Mouse (Mus musculus): ENCODE results near the gene Amd1.
"Not testable (repeated sequence)": the region's sequence is repeated elsewhere in the genome, so short reads cannot be mapped to it uniquely, and the experiment has no call there.

Gene Amd1

DNA sequence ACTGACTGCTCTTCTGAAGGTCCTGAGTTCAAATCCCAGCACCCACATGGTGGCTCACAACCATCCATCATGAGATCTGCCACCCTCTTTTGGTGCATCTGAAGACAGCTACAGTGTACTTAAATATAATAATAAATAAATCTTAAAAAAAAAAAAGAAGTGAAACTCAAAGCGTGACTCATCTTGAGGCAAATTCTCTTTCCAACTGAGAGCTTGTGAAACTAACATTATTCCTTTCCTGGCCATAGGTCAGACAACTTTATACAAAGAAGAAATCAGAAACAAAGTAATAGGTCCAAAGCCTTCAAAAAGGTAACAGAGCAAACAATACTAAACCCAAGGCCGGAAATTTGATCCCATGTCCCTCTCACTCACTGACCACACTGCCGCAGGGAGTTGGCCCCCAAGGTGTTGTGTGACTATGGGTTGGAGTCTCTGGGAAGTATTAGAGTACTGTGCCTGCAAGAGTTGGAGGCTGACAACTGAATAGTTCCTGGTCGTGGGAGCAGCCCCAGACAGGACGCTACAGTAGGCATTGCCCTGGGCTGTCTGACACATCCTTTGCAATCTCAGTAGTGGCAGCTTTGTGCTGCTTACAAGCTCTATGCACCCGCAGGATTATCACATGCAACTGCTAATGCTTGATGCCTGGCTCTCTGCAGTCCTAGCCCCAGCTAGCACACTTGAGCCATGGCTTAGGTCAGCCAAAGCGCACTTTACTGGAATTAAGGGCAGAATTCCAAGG lies 15.0 kb upstream of the Amd1 start:
- DNase-seq (ENCODE audit: low read depth, low spot score), result peak; percentile 44
- H3K27me3 ChIP-seq (ENCODE audit: control insufficient read depth, insufficient read depth, low read length, poor library complexity, severe bottlenecking), result no peaks in the 10 kb centered on the region
- H3K36me3 ChIP-seq (ENCODE audit: control insufficient read depth, insufficient read depth, low read length, poor library complexity, severe bottlenecking), result no peaks in the 10 kb centered on the region

DNA sequence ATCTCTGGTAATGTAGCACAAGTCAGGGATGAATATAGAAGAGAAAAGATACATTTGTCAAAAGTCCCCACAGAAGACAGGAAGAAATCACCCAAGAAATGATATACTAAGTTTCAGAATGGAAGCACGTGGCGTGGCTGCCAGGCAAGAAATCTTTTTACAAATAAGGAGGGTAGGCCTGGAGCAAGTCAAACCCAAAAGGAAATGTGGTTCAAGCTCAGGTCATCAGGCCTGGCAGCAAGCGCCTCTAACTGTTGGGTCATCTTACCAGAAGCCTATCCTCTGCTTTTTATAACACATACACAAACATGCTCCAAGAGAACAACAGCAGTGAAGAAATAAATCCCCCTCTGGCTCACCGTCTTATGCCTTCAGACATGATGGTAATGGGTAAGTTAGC lies 10.8 kb upstream of the Amd1 start:
- Histone ChIP-seq H3K36me3 (ENCODE audit: control insufficient read depth, insufficient read depth, low read length, poor library complexity, severe bottlenecking) (no peaks in the 10 kb centered on the region), H3K27me3 (ENCODE audit: control insufficient read depth, insufficient read depth, low read length, poor library complexity, severe bottlenecking) (no peaks in the 10 kb centered on the region)
- no peak for DNase-seq (ENCODE audit: low read depth, low spot score)

DNA sequence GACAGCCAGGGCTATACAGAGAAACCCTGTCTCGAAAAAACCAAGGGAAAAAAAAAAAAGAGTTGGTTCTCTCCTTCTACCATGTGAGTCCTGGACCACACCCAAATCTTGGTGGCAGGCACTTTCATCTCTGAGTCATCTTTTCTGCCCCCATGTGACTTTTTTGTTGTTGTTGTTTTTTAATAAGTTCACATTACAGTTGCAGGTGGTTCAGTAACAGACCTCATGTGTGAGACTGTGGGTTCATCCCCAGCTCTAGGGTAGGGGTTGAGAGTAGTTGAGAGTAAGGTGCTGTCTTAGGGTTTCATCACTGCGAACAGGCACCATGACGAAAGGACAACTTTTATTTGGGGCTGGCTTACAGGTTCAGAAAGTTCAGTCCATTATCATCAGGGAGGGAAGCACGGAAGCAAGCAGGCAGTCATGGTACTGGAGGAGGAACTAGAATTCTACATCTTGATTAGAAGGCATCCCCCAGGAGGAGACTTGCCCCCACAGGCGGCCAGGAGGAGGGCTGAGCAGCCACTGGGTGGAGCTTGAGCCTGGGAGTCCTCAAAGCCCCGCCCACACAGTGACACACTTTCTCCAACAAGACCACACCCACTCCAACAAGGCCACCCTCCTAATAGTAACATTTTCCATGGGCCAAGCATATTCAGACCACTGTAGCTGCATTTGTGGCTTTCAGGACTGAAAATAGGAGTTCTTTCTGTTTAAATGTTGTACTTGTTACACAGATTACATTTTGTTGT lies 8.1 kb upstream of the Amd1 start:
- DNase-seq (ENCODE audit: low read depth, low spot score), result peak; percentile 68
- no peaks in the 10 kb centered on the region for H3K27me3 ChIP-seq (ENCODE audit: control insufficient read depth, insufficient read depth, low read length, poor library complexity, severe bottlenecking)

DNA sequence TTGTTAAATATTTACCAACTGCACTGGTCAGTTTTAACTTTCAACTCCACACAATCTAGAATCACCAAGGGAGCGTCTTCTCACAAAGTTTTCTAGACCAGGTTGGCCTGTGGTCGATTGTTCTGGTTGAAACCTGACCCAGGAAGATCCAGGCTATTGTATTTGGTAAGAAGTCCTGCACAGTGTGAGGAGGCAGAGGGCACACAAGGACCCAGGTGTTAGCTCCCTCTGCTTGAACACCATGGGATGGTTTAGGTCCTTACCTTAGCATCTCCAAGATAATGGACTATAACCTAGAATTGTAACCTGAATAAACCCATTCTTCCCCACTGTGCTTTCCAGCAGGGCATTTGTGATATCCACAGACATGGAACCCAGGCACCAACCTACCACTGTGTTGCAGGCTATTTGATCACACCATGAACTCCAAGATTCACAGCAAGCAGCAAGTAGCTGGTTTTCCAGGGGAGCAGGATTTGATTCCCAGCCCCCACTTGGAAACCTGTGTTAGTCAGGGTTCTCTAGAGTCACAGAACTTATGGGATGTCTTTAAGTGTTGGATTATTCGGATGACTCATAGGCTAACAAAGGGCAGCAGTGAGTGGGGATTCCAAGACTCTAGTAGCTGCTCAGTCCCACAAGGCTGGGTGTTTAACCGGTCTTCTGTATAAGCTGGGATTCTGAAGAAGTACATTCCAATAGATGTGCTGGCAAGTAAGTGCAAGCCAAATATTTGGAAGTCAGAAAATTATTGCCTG lies 6.0 kb upstream of the Amd1 start:
- Histone ChIP-seq H3K36me3 (ENCODE audit: control insufficient read depth, insufficient read depth, low read length, poor library complexity, severe bottlenecking) (no peaks in the 10 kb centered on the region), H3K27me3 (ENCODE audit: control insufficient read depth, insufficient read depth, low read length, poor library complexity, severe bottlenecking) (no peaks in the 10 kb centered on the region)
- no peak for DNase-seq (ENCODE audit: low read depth, low spot score)

More for the DNA sequence above, 8.1 kb upstream of the Amd1 start:
- H3K36me3 ChIP-seq (ENCODE audit: control insufficient read depth, insufficient read depth, low read length, poor library complexity, severe bottlenecking), result no peaks in the 10 kb centered on the region

DNA sequence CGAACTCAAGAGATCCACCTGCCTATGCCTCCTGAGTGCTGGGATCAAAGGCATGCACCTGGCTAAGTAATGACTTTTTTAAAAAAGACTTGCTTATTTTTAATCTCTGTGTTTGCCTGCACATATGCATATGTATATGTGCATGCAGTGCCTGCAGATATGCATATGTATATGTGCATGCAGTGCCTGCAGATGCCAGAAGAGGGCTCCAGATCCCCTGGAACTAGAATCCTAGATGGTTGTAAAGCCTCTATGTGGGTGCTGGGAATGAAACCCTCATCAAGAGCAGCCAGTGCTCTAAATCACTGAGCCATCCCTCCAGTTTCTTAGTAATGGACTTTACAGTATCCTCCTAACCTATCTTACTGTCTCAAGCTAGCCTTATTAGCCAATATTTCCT lies 4.0 kb upstream of the Amd1 start:
- no peaks in the 10 kb centered on the region for H3K36me3 ChIP-seq (ENCODE audit: control insufficient read depth, insufficient read depth, low read length, poor library complexity, severe bottlenecking)
- DNase-seq (ENCODE audit: low read depth, low spot score), result peak; percentile 28
- no peaks in the 10 kb centered on the region for H3K27me3 ChIP-seq (ENCODE audit: control insufficient read depth, insufficient read depth, low read length, poor library complexity, severe bottlenecking)

DNA sequence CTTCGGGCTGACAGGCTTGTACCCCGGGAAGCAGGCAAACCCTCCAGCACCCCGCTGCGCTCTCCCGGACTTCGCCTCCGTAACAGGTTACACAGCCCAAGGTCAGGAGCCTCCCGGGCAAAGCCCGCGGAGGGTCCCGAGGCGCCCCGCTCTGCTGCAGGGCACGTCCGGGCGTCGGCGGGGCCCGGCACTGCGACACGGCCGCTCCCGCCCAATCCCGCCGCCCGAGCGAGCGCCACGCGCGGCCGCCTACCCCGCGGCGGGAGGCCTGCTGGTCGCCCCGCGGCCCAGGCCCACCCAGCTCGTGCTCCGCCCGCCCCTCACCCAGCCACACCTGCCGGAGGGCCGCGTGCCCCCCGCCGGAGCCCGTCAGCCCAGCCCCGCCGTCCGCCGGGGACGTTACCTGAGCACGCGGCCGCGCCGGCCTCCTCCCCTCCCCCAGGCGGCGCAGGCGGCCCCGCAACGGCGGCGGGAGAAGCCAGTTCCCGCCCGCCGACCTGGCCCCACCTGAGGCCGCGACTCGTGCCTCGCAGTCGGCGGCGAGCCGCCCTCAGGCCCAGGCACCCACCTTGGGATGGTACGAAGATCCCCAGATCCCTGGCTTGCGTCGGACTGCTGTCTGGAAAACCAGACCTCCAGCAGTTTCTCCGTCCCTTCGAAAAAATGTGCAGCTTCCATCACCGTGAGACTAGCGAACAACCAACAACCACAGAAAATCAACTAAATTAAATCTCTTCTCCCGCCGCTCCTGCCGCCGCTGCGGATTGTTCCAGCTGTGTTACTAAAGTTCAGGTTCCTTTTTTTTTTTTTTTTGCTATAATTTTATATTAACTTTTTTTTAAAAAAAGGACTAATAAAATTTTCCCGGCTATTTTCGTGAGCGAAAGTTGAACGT lies 558 bp downstream of the Amd1 start:
- peak; percentile 60 for DNase-seq (ENCODE audit: low read depth, low spot score)
- H3K27me3 ChIP-seq (ENCODE audit: control insufficient read depth, insufficient read depth, low read length, poor library complexity, severe bottlenecking); H3K36me3 ChIP-seq (ENCODE audit: control insufficient read depth, insufficient read depth, low read length, poor library complexity, severe bottlenecking): not testable (repeated sequence)

DNA sequence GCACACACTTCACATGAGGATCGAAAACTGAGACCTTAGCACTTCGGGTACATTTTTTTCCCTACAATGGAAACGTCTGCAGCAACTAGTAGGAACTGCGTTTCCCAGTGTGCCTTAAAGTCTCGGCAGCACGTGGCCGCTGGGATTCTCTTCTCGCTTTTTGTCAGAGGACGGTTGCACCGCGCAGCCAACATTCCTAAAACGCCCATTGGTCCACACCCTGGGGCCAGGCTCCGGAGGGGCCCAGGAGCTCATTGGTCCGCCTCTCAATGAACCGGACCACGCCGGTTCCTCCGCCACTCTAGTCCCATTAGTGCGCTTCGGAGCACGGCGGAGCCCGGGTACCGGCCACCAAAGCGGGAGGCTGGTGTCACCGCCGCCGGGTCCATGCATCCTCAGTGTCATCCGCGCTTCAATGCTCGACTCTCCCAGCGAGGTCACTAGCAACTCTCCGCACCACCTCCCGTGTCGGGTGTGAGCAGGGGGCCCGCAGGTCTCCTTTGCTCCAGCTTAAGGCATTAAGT lies 1.3 kb downstream of the Amd1 start:
- no peaks in the 10 kb centered on the region for H3K27me3 ChIP-seq (ENCODE audit: control insufficient read depth, insufficient read depth, low read length, poor library complexity, severe bottlenecking)
- peak; percentile 52 for DNase-seq (ENCODE audit: low read depth, low spot score)
- no peaks in the 10 kb centered on the region for H3K36me3 ChIP-seq (ENCODE audit: control insufficient read depth, insufficient read depth, low read length, poor library complexity, severe bottlenecking)

DNA sequence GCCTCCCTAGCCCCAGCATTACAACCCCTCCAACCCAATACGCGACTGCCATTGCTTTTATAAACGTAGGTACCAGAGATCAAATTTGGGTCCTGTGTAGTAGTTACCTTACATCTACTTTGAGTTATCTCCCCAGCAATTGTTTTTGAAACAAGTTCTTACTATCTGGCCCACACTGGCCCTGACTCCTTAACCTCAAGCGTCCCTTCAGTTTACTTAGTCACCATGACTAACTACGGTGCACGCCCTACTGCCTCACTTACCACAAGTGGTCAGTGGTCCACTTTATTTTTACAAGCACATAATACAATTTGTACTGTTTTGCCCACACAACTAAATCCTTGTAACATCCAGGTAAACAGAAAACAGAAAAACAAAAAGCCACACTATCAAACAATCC lies 9.3 kb downstream of the Amd1 start:
- H3K36me3 ChIP-seq (ENCODE audit: control insufficient read depth, insufficient read depth, low read length, poor library complexity, severe bottlenecking), result peaks cover 21% of the 10 kb centered on the region
- no peak for DNase-seq (ENCODE audit: low read depth, low spot score)
- H3K27me3 ChIP-seq (ENCODE audit: control insufficient read depth, insufficient read depth, low read length, poor library complexity, severe bottlenecking), result no peaks in the 10 kb centered on the region

DNA sequence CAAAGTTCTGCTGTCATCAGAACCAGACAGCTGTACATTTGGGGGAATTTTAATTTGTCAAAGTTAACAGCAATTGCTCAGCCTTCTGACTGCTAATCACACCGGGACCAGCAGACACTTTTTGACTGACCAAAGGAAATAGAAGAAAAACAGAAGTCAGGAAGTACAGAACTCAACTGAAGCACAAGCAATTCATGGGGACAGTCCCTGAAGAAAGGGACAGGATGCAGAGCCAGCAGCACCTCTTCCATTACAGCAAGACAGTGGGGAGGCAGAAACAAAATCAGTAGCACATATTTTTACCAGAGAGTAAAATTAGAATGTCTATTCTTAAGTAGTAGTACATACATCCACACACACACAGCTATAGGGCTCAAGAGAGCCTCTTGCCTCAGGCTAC lies 15.2 kb downstream of the Amd1 start:
- peak; percentile 23 for DNase-seq (ENCODE audit: low read depth, low spot score)
- no peaks in the 10 kb centered on the region for H3K27me3 ChIP-seq (ENCODE audit: control insufficient read depth, insufficient read depth, low read length, poor library complexity, severe bottlenecking)
- peaks cover 10% of the 10 kb centered on the region for H3K36me3 ChIP-seq (ENCODE audit: control insufficient read depth, insufficient read depth, low read length, poor library complexity, severe bottlenecking)

DNA sequence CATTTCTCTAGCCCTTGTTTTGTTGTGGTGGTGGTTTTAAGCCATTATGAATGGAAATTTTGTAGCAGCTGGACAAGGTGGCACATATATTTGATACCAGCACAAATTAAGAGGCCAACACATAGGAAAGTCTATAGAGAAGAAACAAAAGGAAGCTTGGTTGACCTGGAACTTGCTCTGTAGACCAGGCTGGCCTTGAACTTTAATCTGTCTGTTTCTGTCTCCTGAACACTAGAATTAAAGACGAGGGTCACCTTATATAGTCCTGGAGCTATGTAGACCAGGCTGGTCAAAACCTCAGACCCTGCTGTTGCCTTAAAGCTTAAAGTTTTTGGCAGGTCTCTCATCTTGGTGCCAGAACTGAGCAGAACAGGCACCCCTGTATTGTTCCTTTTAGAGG lies 16.4 kb downstream of the Amd1 start:
- Histone ChIP-seq H3K27me3 (ENCODE audit: control insufficient read depth, insufficient read depth, low read length, poor library complexity, severe bottlenecking) (no peaks in the 10 kb centered on the region), H3K36me3 (ENCODE audit: control insufficient read depth, insufficient read depth, low read length, poor library complexity, severe bottlenecking) (peaks cover 4% of the 10 kb centered on the region)
- DNase-seq (ENCODE audit: low read depth, low spot score), result no peak

DNA sequence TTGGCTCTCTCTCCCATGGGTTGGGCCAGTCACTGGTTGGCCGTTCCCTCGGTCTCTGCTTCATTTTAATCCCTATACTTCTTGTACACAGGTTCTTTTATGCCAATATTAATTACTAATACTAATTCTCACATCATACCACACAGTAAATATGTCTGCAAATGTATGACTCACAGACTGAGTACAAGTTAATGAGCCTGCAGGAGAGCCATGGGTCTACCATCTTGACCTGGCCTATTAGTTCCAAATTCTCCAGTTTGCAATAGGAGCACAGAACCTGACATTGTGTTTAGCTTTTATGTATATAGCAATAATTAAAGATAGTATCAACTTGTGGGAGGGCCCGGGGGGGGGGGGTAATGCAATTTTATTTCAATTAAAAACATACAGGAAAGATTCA lies 17.0 kb downstream of the Amd1 start:
- no peaks in the 10 kb centered on the region for H3K27me3 ChIP-seq (ENCODE audit: control insufficient read depth, insufficient read depth, low read length, poor library complexity, severe bottlenecking)
- DNase-seq (ENCODE audit: low read depth, low spot score), result no peak
- H3K36me3 ChIP-seq (ENCODE audit: control insufficient read depth, insufficient read depth, low read length, poor library complexity, severe bottlenecking), result peaks cover 2% of the 10 kb centered on the region; the same call in 1 of the 2 replicates

DNA sequence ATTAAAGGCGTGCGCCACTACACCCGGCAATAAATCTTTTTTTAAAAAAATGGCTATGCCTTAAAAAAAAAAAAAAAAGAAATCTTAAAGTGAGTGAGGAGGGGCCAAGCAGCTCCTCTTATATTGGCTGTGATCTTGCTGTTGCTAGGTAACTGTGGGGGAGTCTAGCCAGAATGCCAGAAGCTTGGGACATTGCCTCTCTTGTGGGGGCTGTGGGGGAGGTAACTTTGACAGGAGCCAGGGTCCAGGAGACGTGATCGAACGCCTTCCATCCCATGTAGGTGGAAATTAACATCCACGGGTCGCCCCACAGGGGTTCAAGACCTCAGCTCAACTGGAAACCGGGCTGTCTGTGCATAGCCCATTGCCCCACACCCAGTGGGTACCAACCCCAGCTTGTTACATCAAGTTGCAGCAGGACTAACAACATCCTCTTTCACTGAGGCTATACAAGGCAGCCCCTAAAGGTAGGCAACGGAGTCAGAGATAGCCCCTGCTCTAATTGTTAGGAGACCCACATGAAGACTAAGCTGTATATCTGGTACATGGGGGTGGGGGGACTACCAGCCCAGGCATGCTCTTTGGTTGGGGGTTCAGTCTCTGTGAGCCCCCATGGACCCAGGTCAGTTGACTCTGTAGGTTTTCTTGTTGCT lies 17.7 kb downstream of the Amd1 start:
- peaks cover 2% of the 10 kb centered on the region; the same call in 1 of the 2 replicates for H3K36me3 ChIP-seq (ENCODE audit: control insufficient read depth, insufficient read depth, low read length, poor library complexity, severe bottlenecking)
- no peak for DNase-seq (ENCODE audit: low read depth, low spot score)
- no peaks in the 10 kb centered on the region for H3K27me3 ChIP-seq (ENCODE audit: control insufficient read depth, insufficient read depth, low read length, poor library complexity, severe bottlenecking)

DNA sequence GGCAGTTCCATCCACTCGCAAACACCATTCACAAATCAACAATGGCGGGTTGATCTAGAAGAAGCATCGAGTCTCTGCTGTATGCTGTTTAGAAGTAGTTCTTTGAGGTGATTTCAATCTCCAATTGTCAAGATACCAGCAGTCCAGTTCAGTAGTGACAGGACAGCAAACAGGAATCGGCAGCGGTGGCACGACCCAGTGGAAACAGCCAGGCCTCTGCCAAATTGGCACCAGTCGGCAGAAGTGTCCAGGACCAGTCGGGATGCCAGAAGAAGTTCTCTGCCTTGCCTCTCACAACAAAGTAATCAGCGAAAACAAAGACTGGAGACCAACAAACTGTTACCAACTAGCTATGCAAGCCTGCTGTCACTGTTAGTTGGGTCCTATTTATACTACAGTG lies 18.4 kb downstream of the Amd1 start:
- Histone ChIP-seq H3K27me3 (ENCODE audit: control insufficient read depth, insufficient read depth, low read length, poor library complexity, severe bottlenecking) (no peaks in the 10 kb centered on the region), H3K36me3 (ENCODE audit: control insufficient read depth, insufficient read depth, low read length, poor library complexity, severe bottlenecking) (peaks cover 2% of the 10 kb centered on the region; the same call in 1 of the 2 replicates)
- no peak for DNase-seq (ENCODE audit: low read depth, low spot score)

DNA sequence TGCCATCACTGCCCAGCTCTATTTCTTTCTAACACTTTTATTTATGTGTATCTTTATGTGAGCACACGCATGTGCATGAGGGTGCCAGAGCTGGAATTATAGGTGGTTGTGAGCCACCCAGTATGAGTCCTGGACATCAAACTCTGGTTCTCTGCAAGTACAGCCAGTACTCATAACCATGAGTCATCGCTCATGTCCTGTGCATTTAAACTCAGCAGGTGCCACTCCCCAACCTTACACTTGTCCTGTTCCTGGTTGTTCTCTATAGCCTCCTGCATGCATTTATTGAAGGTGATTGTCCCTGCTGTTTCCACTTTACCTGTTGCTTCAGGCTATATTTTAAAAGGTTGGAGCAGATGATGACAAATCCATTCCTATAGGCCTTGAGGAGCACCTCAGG lies 20.4 kb downstream of the Amd1 start:
- Histone ChIP-seq H3K27me3 (ENCODE audit: control insufficient read depth, insufficient read depth, low read length, poor library complexity, severe bottlenecking) (no peaks in the 10 kb centered on the region), H3K36me3 (ENCODE audit: control insufficient read depth, insufficient read depth, low read length, poor library complexity, severe bottlenecking) (peaks cover 2% of the 10 kb centered on the region; the same call in 1 of the 2 replicates)

More for the DNA sequence above, 20.4 kb downstream of the Amd1 start:
- no peak for DNase-seq (ENCODE audit: low read depth, low spot score)
